Mouse (Mus musculus): ENCODE data around the gene Clta.

DNA sequence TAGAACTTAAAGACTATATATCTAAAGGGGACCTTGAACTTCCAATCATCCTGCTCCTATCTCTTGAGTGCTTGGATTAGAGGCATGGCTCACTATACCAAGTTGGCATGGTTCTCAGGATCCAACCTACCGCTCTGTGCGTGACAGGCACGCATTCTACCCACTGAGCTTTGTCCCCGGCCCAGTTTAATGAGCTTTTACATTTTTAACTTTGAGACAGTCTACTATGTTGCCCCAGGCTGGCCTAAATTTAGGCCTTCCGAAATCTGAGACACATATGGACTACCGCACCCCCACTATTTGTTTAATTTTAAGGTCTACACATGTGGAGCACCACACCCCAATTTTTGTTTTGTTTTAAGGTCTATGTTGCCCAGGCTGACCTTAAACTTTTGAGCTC lies 23.4 kb upstream of the Clta start:
- TF ChIP-seq CTCF (IDR thresholded peaks at IDR 0.05; ENCODE audit: insufficient read depth, low read depth, low read length) (no peak), POLR2A (IDR thresholded peaks at IDR 0.05; ENCODE audit: insufficient read depth, low read depth, low read length) (no peak)
